Comparison of ENCODE assay signal across 12 mouse cellular contexts in genomic region chr8:77276827-77277226, GRCm38 (mm10).
DNase-seq lines count a peak whose midpoint lies in the region; ATAC-seq and TF ChIP-seq lines count a peak whose summit lies in the region.
"Had no signal": no experiment of that assay in that cellular context is flagged by ENCODE, and none has a peak within 500 bp of the region (broad histone marks: within the 10 kb centered on the region; RNA-seq: fewer than 3 reads in every experiment).

No protein-coding gene starts in this region.

- no peak overlapping the region for H3K4me2 ChIP-seq in intestine, embryonic 16.5 days (ENCODE audit: low read depth, low read length)
- H3K4me2 ChIP-seq: forebrain, embryonic 13.5 days; limb, embryonic 15.5 days had no signal

- TF ChIP-seq POLR2A in kidney, adult 2 months (IDR thresholded peaks at IDR 0.05; ENCODE audit: low read depth, low read length) = no peak

- no peak overlapping the region for H3K4me3 ChIP-seq in heart, embryonic 10.5 days
- H3K4me3 ChIP-seq in kidney, adult 2 months (ENCODE audit: insufficient read depth, low read depth, low read length) = no peak overlapping the region
- no peak overlapping the region for H3K4me3 ChIP-seq in intestine, embryonic 16.5 days (ENCODE audit: low read length)
- H3K4me3 ChIP-seq: forebrain, embryonic 13.5 days; limb, embryonic 15.5 days had no signal

- no peaks in the 10 kb centered on the region for H3K27me3 ChIP-seq in heart, embryonic 10.5 days (ENCODE audit: insufficient read depth, poor library complexity, severe bottlenecking)
- no peaks in the 10 kb centered on the region for H3K27me3 ChIP-seq in kidney, adult 2 months (replicated peaks; ENCODE audit: control insufficient read depth, insufficient read depth, low read length)
- no peaks in the 10 kb centered on the region for H3K27me3 ChIP-seq in intestine, embryonic 16.5 days (replicated peaks; ENCODE audit: control insufficient read depth, insufficient read depth, low read length)
- H3K27me3 ChIP-seq: forebrain, embryonic 13.5 days; limb, embryonic 15.5 days had no signal

- DNase-seq in heart, adult 11 months = peak; percentile 98
- DNase-seq in heart, embryonic 10.5 days (ENCODE audit: low spot score) = no peak
- DNase-seq in gastrocnemius, adult 8-10 months (ENCODE audit: low spot score in 2 of 2) = peak; percentile 15 to 28
- DNase-seq in kidney, adult 2 months = peak; percentile 78
- DNase-seq in lung, postnatal 14 days = peak; percentile 47
- no peak for DNase-seq in spleen, postnatal 10 days (ENCODE audit: low spot score in 2 of 2)
- DNase-seq in cerebellum, adult 9-11 months = no peak
- DNase-seq: cerebellum, postnatal 36 days; right cerebral cortex, postnatal 25 days had no signal

- 82% methylated on average over 10 of the region's 10 CpGs for WGBS in heart, embryonic 10.5 days
- 65% methylated on average over 10 of the region's 10 CpGs for WGBS in kidney, adult 2 months
- 78% methylated on average over 10 of the region's 10 CpGs for WGBS in intestine, embryonic 16.5 days

- TF ChIP-seq CTCF in kidney, adult 2 months (conservative IDR thresholded peaks at IDR 0.05; ENCODE audit: insufficient read depth, insufficient read length, low read depth, low read length) = no peak

- no peaks in the 10 kb centered on the region for H3K9me3 ChIP-seq in heart, embryonic 10.5 days
- no peaks in the 10 kb centered on the region for H3K9me3 ChIP-seq in intestine, embryonic 16.5 days (ENCODE audit: control insufficient read depth, low read length)
- H3K9me3 ChIP-seq: forebrain, embryonic 13.5 days; limb, embryonic 15.5 days had no signal

- H3K27ac ChIP-seq in heart, embryonic 10.5 days = no peak overlapping the region
- no peak overlapping the region for H3K27ac ChIP-seq in kidney, adult 2 months (ENCODE audit: insufficient read depth, low read depth, low read length)
- H3K27ac ChIP-seq in intestine, embryonic 16.5 days (ENCODE audit: low read length) = no peak overlapping the region
- H3K27ac ChIP-seq: forebrain, embryonic 13.5 days; limb, embryonic 15.5 days had no signal

- 0 out of 2 replicates have a peak, but pooled peaks cover 7% of the 10 kb centered on the region for H3K36me3 ChIP-seq in heart, embryonic 10.5 days
- no peaks in the 10 kb centered on the region for H3K36me3 ChIP-seq in kidney, adult 2 months (ENCODE audit: control insufficient read depth, insufficient read depth, low read length)
- peaks cover 4% of the 10 kb centered on the region; the same call in 1 of the 2 replicates for H3K36me3 ChIP-seq in intestine, embryonic 16.5 days (ENCODE audit: control insufficient read depth, insufficient read depth, low read length)
- H3K36me3 ChIP-seq: limb, embryonic 15.5 days had no signal

- H3K9ac ChIP-seq in intestine, embryonic 16.5 days (ENCODE audit: low read depth, low read length) = no peak overlapping the region
- H3K9ac ChIP-seq: forebrain, embryonic 13.5 days; limb, embryonic 15.5 days had no signal

- H3K4me1 ChIP-seq in heart, embryonic 10.5 days = peaks cover 13% of the 10 kb centered on the region; the same call in 1 of the 2 replicates
- no peaks in the 10 kb centered on the region for H3K4me1 ChIP-seq in kidney, adult 2 months (ENCODE audit: control insufficient read depth, insufficient read depth, low read length)
- no peaks in the 10 kb centered on the region for H3K4me1 ChIP-seq in intestine, embryonic 16.5 days (ENCODE audit: control insufficient read depth, insufficient read depth, low read length)
- H3K4me1 ChIP-seq: forebrain, embryonic 13.5 days had no signal

- no peak for ATAC-seq in intestine, embryonic 16.5 days
- ATAC-seq: forebrain, embryonic 13.5 days had no signal

Comparison
In these comparisons a context has a peak if more than half of its experiments do, and no peak if none do; other contexts are left out.
1. DNase-seq: peak in heart, adult 11 months (single experiment), gastrocnemius, adult 8-10 months (2 of 2), kidney, adult 2 months (single experiment) and lung, postnatal 14 days (single experiment); none in heart, embryonic 10.5 days (single experiment), spleen, postnatal 10 days (0 of 2) and cerebellum, adult 9-11 months (single experiment).